Mouse (Mus musculus): ENCODE results near the gene Cxadr. TPM values are rescaled to one million over a fixed set of nuclear protein-coding genes. Genes with fewer than 3 reads are reported as not detected.
A peak's percentile ranks its signal among the peaks of the same experiment; 100 is the strongest.

Cxadr gene
- total and polyA plus RNA-seq, 2 experiments from 2014 or later: 178 to 346 TPM

DNA sequence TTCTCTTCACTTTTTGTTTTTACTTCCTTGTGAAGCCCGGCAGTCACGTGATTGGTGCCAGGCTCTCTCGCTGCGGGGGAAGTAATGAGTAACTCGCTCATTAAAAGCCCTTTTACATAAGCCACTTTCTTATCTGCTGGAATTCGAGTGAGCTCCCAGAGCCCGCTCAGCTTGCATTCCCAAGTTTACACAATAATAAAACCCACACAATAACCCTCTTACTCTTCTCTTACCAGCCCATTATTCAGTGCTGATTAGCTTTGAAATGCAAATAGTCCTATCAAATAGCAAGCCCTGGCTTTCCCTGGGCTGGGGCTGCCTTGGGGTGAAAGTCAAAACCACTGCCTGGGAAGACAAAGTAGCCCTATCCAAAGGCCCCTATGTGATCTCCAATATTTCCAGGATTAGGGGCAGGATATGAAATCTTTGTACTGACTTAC is 36.1 kb upstream of the Cxadr start:
- no peak overlapping the region for H3K27ac ChIP-seq (ENCODE audit: low read depth, low read length)
- no peak overlapping the region; the same call in 1 of the 2 replicates for H3K9ac ChIP-seq (replicated peaks; ENCODE audit: low read length, poor library complexity, severe bottlenecking)
- H3K36me3 ChIP-seq (ENCODE audit: insufficient read depth, low read length): no peaks in the 10 kb centered on the region
- no peaks in the 10 kb centered on the region for H3K27me3 ChIP-seq (ENCODE audit: insufficient read depth, low read length)
- DNase-seq (ENCODE audit: low spot score): peak; percentile 51
- H3K4me2 ChIP-seq (ENCODE audit: low read depth, low read length, poor library complexity, severe bottlenecking): peak overlapping the region; percentile 52
- H3K4me3 ChIP-seq (ENCODE audit: low read depth, low read length): peak overlapping the region; percentile 26
- 1% methylated on average over 7 of the region's 7 CpGs for WGBS
- TF ChIP-seq CTCF (IDR thresholded peaks at IDR 0.05): no peak
- no peak for ATAC-seq (ENCODE audit: low FRiP score)
- no peaks in the 10 kb centered on the region for H3K4me1 ChIP-seq (ENCODE audit: insufficient read depth, low read length)
- no peaks in the 10 kb centered on the region for H3K9me3 ChIP-seq (ENCODE audit: low read length)

DNA sequence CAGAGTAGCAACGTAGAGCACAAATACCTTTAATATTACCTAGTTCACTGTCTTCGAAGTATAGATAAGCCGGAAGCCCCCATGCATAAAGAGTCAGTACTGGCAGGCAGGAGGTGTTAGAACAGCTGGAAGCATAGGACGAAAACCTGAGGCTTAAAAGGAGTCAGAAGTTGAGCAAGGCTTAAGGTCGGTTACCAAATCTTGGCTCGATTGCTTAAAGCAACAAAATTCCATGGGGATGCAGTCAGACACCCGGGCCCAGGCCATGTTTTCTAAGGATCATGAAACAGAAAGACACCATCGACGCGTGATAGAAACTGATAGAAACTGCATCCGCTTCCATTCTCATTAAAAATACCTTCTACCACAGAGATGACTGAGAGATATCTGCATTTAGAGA is 35.5 kb upstream of the Cxadr start:
- H3K27ac ChIP-seq (ENCODE audit: low read depth, low read length): no peak overlapping the region
- no peaks in the 10 kb centered on the region for H3K4me1 ChIP-seq (ENCODE audit: insufficient read depth, low read length)
- H3K27me3 ChIP-seq (ENCODE audit: insufficient read depth, low read length): no peaks in the 10 kb centered on the region
- H3K36me3 ChIP-seq (ENCODE audit: insufficient read depth, low read length): no peaks in the 10 kb centered on the region
- H3K4me3 ChIP-seq (ENCODE audit: low read depth, low read length): no peak overlapping the region
- DNase-seq (ENCODE audit: low spot score) (no peak), ATAC-seq (ENCODE audit: low FRiP score) (no peak)
- 41% methylated on average over 11 of the region's 11 CpGs for WGBS
- no peak for TF ChIP-seq CTCF (IDR thresholded peaks at IDR 0.05)
- no peak overlapping the region for H3K4me2 ChIP-seq (ENCODE audit: low read depth, low read length, poor library complexity, severe bottlenecking)
- no peak overlapping the region for H3K9ac ChIP-seq (replicated peaks; ENCODE audit: low read length, poor library complexity, severe bottlenecking)
- H3K9me3 ChIP-seq (ENCODE audit: low read length): no peaks in the 10 kb centered on the region

DNA sequence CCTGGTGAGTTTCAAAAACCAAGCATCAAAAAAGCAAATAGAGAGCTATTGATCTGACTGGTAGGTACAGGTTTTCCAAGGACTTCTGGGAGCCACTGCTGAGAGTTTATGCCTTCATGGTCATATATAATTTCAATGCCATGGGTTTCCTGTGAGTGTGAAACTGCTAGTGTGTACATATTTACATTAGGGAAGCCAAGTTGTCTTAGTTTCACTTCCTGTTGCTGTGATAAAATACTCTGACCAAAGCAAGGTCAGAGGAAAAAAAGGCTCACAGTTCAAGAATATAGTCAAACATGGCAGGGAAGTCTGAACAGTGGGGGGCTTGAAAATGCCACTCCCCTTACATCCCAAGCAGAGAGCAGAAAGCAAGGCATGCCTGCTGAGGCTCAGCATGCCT is 33.8 kb upstream of the Cxadr start:
- H3K27ac ChIP-seq (ENCODE audit: low read depth, low read length): no peak overlapping the region
- H3K4me3 ChIP-seq (ENCODE audit: low read depth, low read length): no peak overlapping the region
- no peaks in the 10 kb centered on the region for H3K9me3 ChIP-seq (ENCODE audit: low read length)
- no peaks in the 10 kb centered on the region for H3K4me1 ChIP-seq (ENCODE audit: insufficient read depth, low read length)
- H3K36me3 ChIP-seq (ENCODE audit: insufficient read depth, low read length): no peaks in the 10 kb centered on the region
- no peak overlapping the region for H3K4me2 ChIP-seq (ENCODE audit: low read depth, low read length, poor library complexity, severe bottlenecking)
- DNase-seq (ENCODE audit: low spot score) (no peak), ATAC-seq (ENCODE audit: low FRiP score) (no peak)
- H3K9ac ChIP-seq (replicated peaks; ENCODE audit: low read length, poor library complexity, severe bottlenecking): no peak overlapping the region
- H3K27me3 ChIP-seq (ENCODE audit: insufficient read depth, low read length): no peaks in the 10 kb centered on the region
- no peak for TF ChIP-seq CTCF (IDR thresholded peaks at IDR 0.05)

DNA sequence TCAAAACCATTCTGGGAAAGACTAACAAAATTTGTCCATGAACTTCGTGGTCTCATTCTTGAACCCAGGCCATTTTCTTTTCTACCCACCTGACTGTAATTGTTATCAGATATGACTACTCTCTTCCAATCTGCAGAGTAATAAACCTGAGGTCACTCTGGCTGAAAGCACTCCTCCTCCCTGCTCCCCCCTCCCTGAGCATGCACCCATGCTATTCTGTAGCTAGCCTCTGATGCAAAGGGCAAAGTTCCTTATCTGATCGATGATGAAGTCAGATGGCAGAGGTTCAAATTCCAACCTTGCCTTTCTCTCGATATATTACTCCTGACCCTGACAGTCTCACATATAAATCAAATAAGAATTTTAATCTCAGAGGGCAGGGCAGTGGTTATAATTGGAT is 33.1 kb upstream of the Cxadr start:
- H3K36me3 ChIP-seq (ENCODE audit: insufficient read depth, low read length): no peaks in the 10 kb centered on the region
- H3K4me3 ChIP-seq (ENCODE audit: low read depth, low read length): no peak overlapping the region
- no peaks in the 10 kb centered on the region for H3K27me3 ChIP-seq (ENCODE audit: insufficient read depth, low read length)
- H3K4me2 ChIP-seq (ENCODE audit: low read depth, low read length, poor library complexity, severe bottlenecking): no peak overlapping the region
- no peaks in the 10 kb centered on the region for H3K9me3 ChIP-seq (ENCODE audit: low read length)
- H3K9ac ChIP-seq (replicated peaks; ENCODE audit: low read length, poor library complexity, severe bottlenecking): no peak overlapping the region
- no peak for DNase-seq (ENCODE audit: low spot score)
- no peaks in the 10 kb centered on the region for H3K4me1 ChIP-seq (ENCODE audit: insufficient read depth, low read length)
- no peak for ATAC-seq (ENCODE audit: low FRiP score)
- no peak for TF ChIP-seq CTCF (IDR thresholded peaks at IDR 0.05)
- H3K27ac ChIP-seq (ENCODE audit: low read depth, low read length): no peak overlapping the region
- 93% methylated on average over 3 of the region's 3 CpGs for WGBS

DNA sequence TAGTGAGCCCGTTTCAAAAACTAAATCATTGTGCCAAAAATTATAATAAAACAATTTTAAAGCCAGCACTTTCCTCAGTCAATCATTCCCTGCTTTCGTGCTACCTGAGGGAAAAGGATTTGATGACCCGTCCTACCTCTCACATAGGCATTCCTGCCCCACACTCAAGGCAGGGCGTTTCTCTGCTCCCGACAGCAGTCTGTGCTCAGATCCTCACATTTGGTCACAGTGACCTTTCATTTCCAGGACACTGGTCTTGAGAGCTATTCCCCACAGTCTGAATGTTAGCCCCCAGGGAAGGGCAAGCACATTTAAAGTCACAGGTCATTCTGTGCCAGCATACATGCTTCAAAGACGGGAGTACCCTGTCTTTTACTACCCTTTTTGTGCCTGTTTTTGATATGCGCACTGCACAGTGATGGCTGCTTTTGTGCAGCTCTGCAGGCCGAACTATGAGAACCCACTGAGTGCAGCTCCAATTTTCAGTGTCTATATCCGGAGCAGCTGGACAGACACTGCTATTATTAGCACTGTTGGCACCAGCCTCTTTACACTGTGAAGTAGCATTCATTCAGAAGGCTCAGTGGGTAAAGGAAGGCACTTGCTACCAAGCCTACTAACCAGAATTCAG is 26.3 kb upstream of the Cxadr start:
- TF ChIP-seq CTCF (IDR thresholded peaks at IDR 0.05): no peak
- Histone ChIP-seq H3K4me2 (ENCODE audit: low read depth, low read length, poor library complexity, severe bottlenecking) (no peak overlapping the region), H3K36me3 (ENCODE audit: insufficient read depth, low read length) (no peaks in the 10 kb centered on the region), H3K4me3 (ENCODE audit: low read depth, low read length) (no peak overlapping the region), H3K4me1 (ENCODE audit: insufficient read depth, low read length) (no peaks in the 10 kb centered on the region), H3K27ac (ENCODE audit: low read depth, low read length) (no peak overlapping the region), H3K27me3 (ENCODE audit: insufficient read depth, low read length) (no peaks in the 10 kb centered on the region), H3K9ac (replicated peaks; ENCODE audit: low read length, poor library complexity, severe bottlenecking) (no peak overlapping the region), H3K9me3 (ENCODE audit: low read length) (no peaks in the 10 kb centered on the region)
- no peak for DNase-seq (ENCODE audit: low spot score)
- 72% methylated on average over 9 of the region's 9 CpGs for WGBS
- no peak for ATAC-seq (ENCODE audit: low FRiP score)

DNA sequence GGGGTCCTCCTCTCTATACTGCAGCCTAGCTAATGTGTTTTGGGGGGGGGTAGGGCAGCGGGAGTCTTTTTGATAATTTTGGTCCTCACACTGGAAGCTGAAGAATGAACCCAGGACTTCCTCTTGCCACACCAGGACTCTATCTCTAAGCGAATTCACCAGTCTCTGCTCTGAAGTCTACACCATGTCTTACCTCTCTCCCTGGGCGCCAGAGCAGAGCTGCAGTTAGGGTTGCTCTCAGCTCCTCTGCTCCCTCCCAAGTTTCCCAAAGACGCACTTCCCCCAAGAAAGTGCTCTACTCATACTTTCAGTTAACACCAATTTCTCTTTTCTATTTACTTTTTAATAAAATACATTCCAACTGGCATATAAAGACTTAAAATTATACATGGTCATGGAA is 23.7 kb upstream of the Cxadr start:
- H3K36me3 ChIP-seq (ENCODE audit: insufficient read depth, low read length): no peaks in the 10 kb centered on the region
- H3K4me3 ChIP-seq (ENCODE audit: low read depth, low read length): no peak overlapping the region
- H3K27ac ChIP-seq (ENCODE audit: low read depth, low read length): no peak overlapping the region
- DNase-seq (ENCODE audit: low spot score) (no peak), ATAC-seq (ENCODE audit: low FRiP score) (no peak)
- H3K27me3 ChIP-seq (ENCODE audit: insufficient read depth, low read length): no peaks in the 10 kb centered on the region
- no peak overlapping the region for H3K9ac ChIP-seq (replicated peaks; ENCODE audit: low read length, poor library complexity, severe bottlenecking)
- no peaks in the 10 kb centered on the region for H3K4me1 ChIP-seq (ENCODE audit: insufficient read depth, low read length)
- no peak overlapping the region for H3K4me2 ChIP-seq (ENCODE audit: low read depth, low read length, poor library complexity, severe bottlenecking)
- WGBS: 60% methylated on average over 4 of the region's 4 CpGs
- no peaks in the 10 kb centered on the region for H3K9me3 ChIP-seq (ENCODE audit: low read length)
- no peak for TF ChIP-seq CTCF (IDR thresholded peaks at IDR 0.05)

Measured in midbrain, postnatal 0 days (tissue).